Mouse (Mus musculus) embryonic fibroblast, embryonic 13.5 days (primary cell): ENCODE measurements around the gene Gm21983. TPM values are rescaled to one million over a fixed set of nuclear protein-coding genes. Genes with fewer than 3 reads are reported as not detected.

Source experiments
- H3K27ac ChIP-seq: 2 replicates; pipeline ENCODE4 v1.5.1; 2012; ENCODE audit warnings: low read length, control low read depth, inconsistent platforms; ENCODE audit not compliant: insufficient read depth
- H3K4me1 ChIP-seq: 2 replicates; pipeline ENCODE4 v1.6.1; 2011; ENCODE audit warnings: low read length; ENCODE audit not compliant: control insufficient read depth, insufficient read depth
- H3K4me3 ChIP-seq: 2 replicates; pipeline ENCODE4 v1.5.1; 2011; ENCODE audit warnings: mild to moderate bottlenecking, control low read depth, low read length; ENCODE audit not compliant: insufficient read depth
- CTCF ChIP-seq: IDR thresholded peaks from 2 replicates; pipeline ENCODE4 v1.5.1; 2011; ENCODE audit warnings: mild to moderate bottlenecking, control low read depth, low read length, moderate library complexity, borderline replicate concordance; ENCODE audit not compliant: insufficient read depth
- POLR2A ChIP-seq: IDR thresholded peaks from 2 replicates; pipeline ENCODE4 v1.6.1; 2011; ENCODE audit warnings: low read depth, mild to moderate bottlenecking, control low read depth, low read length, moderate library complexity
- polyA plus RNA-seq: library from polyadenylated mRNA; stranded (reverse); fragments of >200 nt; gene quantifications from 2 replicates; pipeline ENCODE4 v1.2.4, GENCODE M21; 2011; ENCODE audit warnings: low read depth; ENCODE audit not compliant: missing spikeins, insufficient read length

Gm21983 gene
- polyA plus RNA-seq, 1 experiment: not detected

DNA sequence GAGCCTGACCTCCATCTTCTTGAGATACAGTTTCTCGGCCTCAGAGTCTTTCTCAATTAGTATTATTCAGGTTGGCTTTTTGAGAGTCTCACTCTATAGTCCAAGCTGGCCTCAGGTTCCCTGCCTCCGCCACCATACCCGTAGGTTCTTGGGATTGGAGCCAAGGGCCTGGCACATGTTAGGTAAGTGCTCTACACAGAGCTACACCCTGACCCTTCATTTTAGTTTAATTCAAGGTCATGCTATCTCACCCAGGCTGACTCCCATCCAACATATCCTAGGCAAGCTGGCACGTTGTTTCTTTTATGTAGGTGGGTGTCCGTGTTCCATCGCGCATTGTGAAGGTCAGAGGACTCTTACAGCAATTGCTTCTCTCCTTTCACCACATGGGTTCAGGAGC, 6.0 kb downstream of the Gm21983 start:
- Histone ChIP-seq H3K4me3 (no peak overlapping the region), H3K27ac (no peak overlapping the region), H3K4me1 (no peaks in the 10 kb centered on the region)
- TF ChIP-seq POLR2A (no peak), CTCF (no peak)

DNA sequence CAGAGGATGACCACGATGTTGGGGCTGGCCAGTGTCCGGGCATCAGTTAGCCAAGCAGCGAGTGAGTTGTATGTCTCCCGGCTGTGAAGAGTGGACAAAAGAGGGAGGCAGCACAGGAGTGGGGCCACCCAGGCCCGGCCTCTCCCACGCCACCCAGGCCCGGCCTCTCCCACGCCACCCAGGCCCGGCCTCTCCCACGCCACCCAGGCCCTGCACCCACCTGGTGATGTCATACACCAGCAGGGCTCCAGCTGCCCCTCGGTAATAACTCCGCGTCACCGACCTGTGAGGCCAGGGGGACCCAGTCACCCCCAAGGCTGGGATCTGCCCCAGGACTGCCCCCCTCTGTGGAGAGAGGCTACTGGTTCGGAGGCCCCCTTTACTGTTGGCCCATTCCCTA, 6.4 kb downstream of the Gm21983 start:
- Histone ChIP-seq H3K4me1 (no peaks in the 10 kb centered on the region), H3K4me3 (no peak overlapping the region), H3K27ac (no peak overlapping the region)
- TF ChIP-seq POLR2A: no peak
- no peak for TF ChIP-seq CTCF

DNA sequence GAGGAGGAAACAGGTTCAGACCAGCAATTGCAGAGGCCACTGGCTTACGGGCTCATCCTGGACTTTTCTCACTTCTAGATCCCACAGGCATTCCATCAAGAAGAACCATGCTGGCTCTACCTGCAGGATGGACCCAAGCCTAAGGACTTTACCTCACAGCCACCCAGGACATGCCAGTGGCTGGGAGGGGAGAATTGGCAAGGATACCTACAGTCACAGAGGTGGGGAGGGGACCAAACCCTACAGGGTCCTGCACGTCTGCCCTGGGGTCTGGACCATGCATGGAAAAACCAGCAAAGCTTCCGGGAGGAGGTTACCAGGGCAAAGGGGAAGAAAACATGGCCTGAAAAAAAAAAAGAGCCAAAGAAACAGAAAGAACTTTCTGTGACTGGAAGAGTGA, 9.9 kb downstream of the Gm21983 start:
- no peaks in the 10 kb centered on the region for H3K4me1 ChIP-seq
- no peak for TF ChIP-seq CTCF
- TF ChIP-seq POLR2A: no peak
- no peak overlapping the region for H3K4me3 ChIP-seq
- no peak overlapping the region for H3K27ac ChIP-seq

DNA sequence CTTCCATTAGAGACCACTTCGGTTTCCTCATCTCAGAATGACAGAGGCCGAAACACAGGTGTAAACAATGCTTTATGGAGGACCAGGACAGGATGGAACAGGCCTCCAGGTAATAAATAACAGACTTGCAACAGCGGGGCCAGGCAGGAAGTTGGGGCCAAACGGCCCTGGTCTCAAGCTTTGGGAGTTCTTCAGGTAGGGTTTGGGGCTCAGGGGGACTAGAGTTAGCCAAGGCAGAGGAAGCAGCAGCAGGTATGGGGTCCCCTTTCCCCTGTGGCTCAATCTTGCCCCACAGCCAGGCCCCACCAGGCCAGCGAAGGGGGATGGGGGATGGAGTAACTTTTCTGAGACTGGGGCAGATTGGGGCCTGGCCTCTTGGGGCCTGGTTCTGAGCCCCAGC, 12.5 kb downstream of the Gm21983 start:
- Histone ChIP-seq H3K4me3 (no peak overlapping the region), H3K4me1 (no peaks in the 10 kb centered on the region; the same call in none of the 2 replicates), H3K27ac (no peak overlapping the region)
- TF ChIP-seq POLR2A: no peak
- TF ChIP-seq CTCF: no peak

DNA sequence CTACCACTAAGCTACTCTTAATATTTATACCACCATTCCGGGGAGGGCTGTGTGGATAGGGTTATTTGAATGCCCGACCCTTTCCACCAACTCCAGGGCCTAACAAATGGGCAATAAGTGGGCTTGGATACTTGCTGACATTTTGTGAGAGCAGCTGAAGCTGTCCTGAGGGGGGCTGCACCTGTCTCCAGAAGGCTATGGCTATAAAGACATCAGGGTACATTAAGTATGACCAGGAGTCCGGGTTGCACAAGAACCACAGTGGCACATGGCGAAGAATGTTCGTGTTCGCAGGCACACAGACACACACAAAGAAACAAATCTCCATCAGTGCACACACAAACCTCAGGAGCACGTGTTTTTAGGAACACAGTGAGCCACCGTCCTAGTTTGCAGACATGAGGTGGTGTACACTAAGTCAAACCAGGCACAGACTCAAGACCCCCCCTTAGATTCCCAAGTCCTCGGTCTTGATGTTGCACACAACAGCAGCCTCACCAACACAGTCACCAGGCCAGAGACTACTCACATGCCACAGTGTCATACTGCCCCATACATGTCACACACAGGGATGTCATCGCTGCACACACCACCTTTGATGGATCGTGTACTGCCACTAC, 13.3 kb downstream of the Gm21983 start:
- peak overlapping the region; percentile 71 for H3K27ac ChIP-seq
- H3K4me1 ChIP-seq: no peaks in the 10 kb centered on the region; the same call in none of the 2 replicates
- H3K4me3 ChIP-seq: peak overlapping the region; percentile 66
- TF ChIP-seq POLR2A (no peak), CTCF (no peak)

DNA sequence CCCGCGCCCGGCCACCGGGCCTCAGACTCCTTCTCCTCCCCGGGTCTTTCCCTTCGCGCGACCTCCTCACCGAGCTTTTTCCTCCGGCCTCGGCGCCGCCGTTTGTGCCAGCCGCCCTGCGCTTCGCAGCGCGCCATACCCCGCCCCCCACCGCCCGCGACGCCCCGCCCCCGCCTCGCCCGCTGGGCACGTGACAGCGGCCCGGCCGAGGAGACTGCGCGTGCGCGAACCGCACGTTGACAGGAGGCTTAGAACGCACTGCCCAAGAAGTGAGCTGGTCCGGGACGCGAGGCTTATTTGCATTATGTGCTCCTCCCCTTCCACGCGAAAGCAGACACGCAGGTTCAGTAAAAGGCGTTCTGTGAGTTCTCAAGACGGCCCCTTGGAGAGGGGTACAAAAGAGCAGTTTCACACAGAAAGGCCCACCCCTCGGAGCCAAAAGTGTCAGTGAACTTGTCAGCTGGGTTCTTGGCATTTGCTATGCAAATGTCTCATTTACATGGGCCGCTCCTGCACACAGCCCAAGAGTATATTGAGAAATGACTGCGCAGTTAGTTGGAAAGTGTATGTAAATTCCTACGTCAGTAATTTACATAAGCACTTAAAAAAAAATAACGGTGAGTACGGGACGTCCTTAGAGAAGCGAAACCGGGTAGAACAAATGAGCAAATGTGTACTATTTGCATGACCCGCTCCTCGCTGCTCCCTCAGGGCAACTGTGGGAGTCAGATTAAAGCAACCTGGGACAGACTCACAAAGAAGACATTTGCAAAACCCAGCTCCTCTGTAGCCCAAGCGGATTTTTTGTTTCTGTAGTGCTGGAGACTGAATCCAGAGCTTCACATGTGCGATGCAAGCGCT, 14.0 kb downstream of the Gm21983 start, which contains the start of gene Egln2:
TSS of gene Egln2 (minus strand) at position 189 of the 861 bp plus-strand sequence.
- TF ChIP-seq CTCF (no peak), POLR2A (peak; percentile 77)
- peak within 1 kb of the TSS; percentile 89 for H3K4me3 ChIP-seq
- H3K27ac ChIP-seq: peak within 1 kb of the TSS; percentile 92
- H3K4me1 ChIP-seq: no peaks in the 10 kb centered on the region; the same call in none of the 2 replicates

DNA sequence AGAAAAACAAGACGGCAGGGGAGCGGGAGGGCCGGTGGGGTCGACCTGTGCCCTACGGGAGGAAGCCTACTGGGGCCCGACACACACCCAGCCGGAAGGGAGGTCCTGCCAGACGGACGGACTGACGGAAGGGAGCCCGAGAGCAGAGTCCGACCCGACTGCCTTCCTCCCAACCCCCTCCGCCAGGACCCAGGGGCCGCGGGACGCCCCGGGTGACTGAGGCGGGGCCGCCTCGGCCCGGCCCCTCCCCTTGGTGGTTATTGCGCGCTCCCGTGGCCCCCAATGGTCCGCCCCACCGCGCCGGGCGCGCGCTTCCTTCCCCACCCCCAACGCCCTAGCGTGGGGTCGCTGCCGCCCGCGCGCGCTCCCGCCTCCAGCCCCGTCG, 14.7 kb downstream of the Gm21983 start:
- TF ChIP-seq POLR2A (peak; percentile 80), CTCF (no peak)
- H3K4me1 ChIP-seq: no peaks in the 10 kb centered on the region; the same call in none of the 2 replicates
- H3K27ac ChIP-seq: peak overlapping the region; percentile 92
- H3K4me3 ChIP-seq: peak overlapping the region; percentile 89

DNA sequence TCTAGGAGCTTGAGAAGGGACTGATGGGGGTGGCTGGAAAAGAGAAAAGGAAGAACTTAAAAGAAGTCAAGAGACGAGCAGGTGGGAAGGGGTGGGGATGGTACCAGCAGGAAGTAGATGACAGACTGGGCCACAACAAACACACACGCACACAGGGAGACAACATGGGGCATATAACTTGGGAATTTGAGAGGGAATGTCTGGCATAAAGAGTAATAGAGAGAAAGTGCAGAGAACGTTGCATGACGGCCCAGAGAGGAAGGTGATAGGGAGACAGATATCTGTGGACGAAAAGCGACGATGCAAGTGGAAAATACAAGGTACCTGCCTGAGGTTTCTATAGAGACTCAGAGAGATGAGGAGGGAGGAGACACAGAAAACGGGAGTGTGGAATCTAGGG, 15.2 kb downstream of the Gm21983 start:
- no peak for TF ChIP-seq POLR2A
- peak overlapping the region; percentile 89 for H3K4me3 ChIP-seq
- peak overlapping the region; percentile 92 for H3K27ac ChIP-seq
- no peaks in the 10 kb centered on the region; the same call in none of the 2 replicates for H3K4me1 ChIP-seq

DNA sequence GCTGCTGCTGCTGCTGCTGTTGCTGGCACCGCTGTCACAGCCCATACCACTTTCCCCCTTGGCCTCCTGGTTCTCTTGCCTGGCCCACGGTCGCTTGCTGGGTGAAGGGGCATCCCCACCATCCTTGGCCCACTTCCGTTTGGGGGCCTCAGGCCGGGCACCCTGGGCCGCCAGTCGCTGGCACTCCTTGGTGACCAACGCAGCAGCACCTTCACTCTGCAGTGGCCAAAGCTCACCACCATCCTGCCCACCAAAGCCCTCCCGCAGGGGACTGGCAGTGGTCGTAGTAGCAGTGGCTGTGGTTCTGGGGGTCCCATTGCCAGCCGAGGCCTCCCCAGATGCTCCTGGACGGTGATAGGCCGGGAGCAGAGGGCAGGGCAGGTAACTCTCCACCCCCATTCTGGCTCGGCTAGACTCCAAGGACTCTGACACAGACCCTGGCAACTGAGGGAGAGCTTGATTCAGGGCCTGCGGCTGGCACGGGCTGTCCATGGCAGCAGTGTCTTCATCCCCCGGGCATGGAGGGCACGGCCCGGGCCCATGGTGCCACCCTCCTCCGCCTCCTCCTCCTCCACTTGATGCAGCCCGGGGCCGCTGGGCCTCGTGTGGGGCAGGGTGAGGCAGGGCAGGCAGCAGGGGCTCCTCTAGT, 15.8 kb downstream of the Gm21983 start:
- TF ChIP-seq POLR2A (no peak), CTCF (no peak)
- H3K27ac ChIP-seq: no peak overlapping the region

More for the DNA sequence above, 15.8 kb downstream of the Gm21983 start:
- Histone ChIP-seq H3K4me1 (no peaks in the 10 kb centered on the region; the same call in none of the 2 replicates), H3K4me3 (peak overlapping the region; percentile 89)
